Comparison of ENCODE assay signal across 8 mouse cellular contexts in genomic region chr19:5704163-5704800, GRCm38 (mm10). TPM values are rescaled to one million over a fixed set of nuclear protein-coding genes. Genes with fewer than 3 reads are reported as not detected.
DNase-seq lines count a peak whose midpoint lies in the region; ATAC-seq lines count a peak whose summit lies in the region.

TSS of gene Kcnk7 (plus strand) at chr19:5704367.

- peaks cover 22% of the 10 kb centered on the region for H3K36me3 ChIP-seq in embryonic facial prominence, embryonic 11.5 days (replicated peaks; ENCODE audit: control insufficient read depth, insufficient read depth, low read depth, low read length)
- peaks cover 50% of the 10 kb centered on the region for H3K36me3 ChIP-seq in liver, embryonic 11.5 days (ENCODE audit: control insufficient read depth, insufficient read depth, low read length)

- peak; percentile 12; the same call in 1 of the 2 replicates for ATAC-seq in embryonic facial prominence, embryonic 11.5 days (replicated peaks; ENCODE audit: insufficient number of reproducible peaks, low FRiP score, low TSS enrichment, low read depth)
- ATAC-seq in liver, embryonic 11.5 days (replicated peaks; ENCODE audit: low FRiP score) = peak; percentile 40

- 0 out of 2 replicates have a peak within 1 kb of the TSS, but pooled peaks have one; percentile 9 for H3K9ac ChIP-seq in embryonic facial prominence, embryonic 11.5 days (replicated peaks; ENCODE audit: low read length)
- H3K9ac ChIP-seq in liver, embryonic 11.5 days (ENCODE audit: low read depth, low read length) = 0 out of 2 replicates have a peak within 1 kb of the TSS, but pooled peaks have one; percentile 28

- no peak within 1 kb of the TSS for H3K27ac ChIP-seq in embryonic facial prominence, embryonic 11.5 days (replicated peaks; ENCODE audit: low read depth, low read length)
- H3K27ac ChIP-seq in liver, embryonic 11.5 days (ENCODE audit: low read depth, low read length) = peak within 1 kb of the TSS; percentile 40; the same call in 1 of the 2 replicates

- no peaks in the 10 kb centered on the region for H3K27me3 ChIP-seq in embryonic facial prominence, embryonic 11.5 days (ENCODE audit: control insufficient read depth, insufficient read depth, low read length)
- no peaks in the 10 kb centered on the region for H3K27me3 ChIP-seq in liver, embryonic 11.5 days (replicated peaks; ENCODE audit: control insufficient read depth, insufficient read depth, low read length)

- H3K9me3 ChIP-seq in embryonic facial prominence, embryonic 11.5 days (replicated peaks; ENCODE audit: control insufficient read depth, low read length) = no peaks in the 10 kb centered on the region
- H3K9me3 ChIP-seq in liver, embryonic 11.5 days (ENCODE audit: control insufficient read depth, low read length) = no peaks in the 10 kb centered on the region

- no peaks in the 10 kb centered on the region; the same call in 1 of the 2 replicates for H3K4me1 ChIP-seq in embryonic facial prominence, embryonic 11.5 days (ENCODE audit: control insufficient read depth, insufficient read depth, low read length)
- H3K4me1 ChIP-seq in liver, embryonic 11.5 days (replicated peaks; ENCODE audit: control insufficient read depth, insufficient read depth, low read length) = peaks cover 16% of the 10 kb centered on the region

- DNase-seq in lung, adult 18-20 months = peak; percentile 76 to 77
- DNase-seq in lung, postnatal 25 days (ENCODE audit: low spot score) = no peak
- no peak for DNase-seq in embryonic facial prominence, embryonic 11.5 days (ENCODE audit: low spot score)
- DNase-seq in liver, embryonic 11.5 days (ENCODE audit: low spot score) = no peak
- peak; percentile 63 to 79 for DNase-seq in spleen, postnatal 4 days (ENCODE audit: low spot score in 2 of 2)
- no peak for DNase-seq in layer of hippocampus, postnatal 10 days (ENCODE audit: low spot score in 2 of 2)
- DNase-seq in embryo, embryonic 9.5 days (ENCODE audit: extremely low spot score) = no peak
- no peak for DNase-seq in urinary bladder, postnatal 10 days (ENCODE audit: low spot score)

- 79% methylated on average over 17 of the region's 17 CpGs for WGBS in embryonic facial prominence, embryonic 11.5 days
- WGBS in liver, embryonic 11.5 days = 64% methylated on average over 17 of the region's 17 CpGs

- no peak within 1 kb of the TSS for H3K4me2 ChIP-seq in embryonic facial prominence, embryonic 11.5 days (ENCODE audit: low read depth, low read length)
- H3K4me2 ChIP-seq in liver, embryonic 11.5 days = peak within 1 kb of the TSS; percentile 8; the same call in 1 of the 2 replicates

- H3K4me3 ChIP-seq in embryonic facial prominence, embryonic 11.5 days (ENCODE audit: low read depth, low read length) = no peak within 1 kb of the TSS
- H3K4me3 ChIP-seq in liver, embryonic 11.5 days (ENCODE audit: low read depth, low read length) = no peak within 1 kb of the TSS

RNA-seq across cellular contexts. Expression of gene Kcnk7, which starts in this region (rescaled TPM):
- polyA plus RNA-seq in embryonic facial prominence, embryonic 11.5 days (2014; fragmentation: Nextera tagmentation; extraction: Ambion mirVana) = not detected in 2 replicates
- polyA plus RNA-seq in liver, embryonic 11.5 days (2014; fragmentation: Nextera tagmentation; extraction: Ambion mirVana) = 0.14 TPM in 1 of 2 replicates, not detected in the other
- not detected for total RNA-seq in layer of hippocampus, postnatal 10 days (2021)

Comparison
In these comparisons a context has a peak if more than half of its experiments do, and no peak if none do; other contexts are left out.
1. DNase-seq: peak in lung, adult 18-20 months (2 of 2) and spleen, postnatal 4 days (2 of 2); none in lung, postnatal 25 days (single experiment), embryonic facial prominence, embryonic 11.5 days (single experiment), liver, embryonic 11.5 days (single experiment), layer of hippocampus, postnatal 10 days (0 of 2), embryo, embryonic 9.5 days (single experiment) and urinary bladder, postnatal 10 days (single experiment).
2. Peak in ATAC-seq and H3K9ac ChIP-seq in embryonic facial prominence, embryonic 11.5 days; RNA of the gene not detected or under 1 TPM.
3. Peak in ATAC-seq, H3K27ac ChIP-seq, H3K9ac ChIP-seq and H3K4me2 ChIP-seq in liver, embryonic 11.5 days; RNA of the gene not detected or under 1 TPM.